Mouse (Mus musculus): ENCODE data around the gene Cyp11a1.

- TF ChIP-seq CTCF (IDR thresholded peaks at IDR 0.05; ENCODE audit: low read depth, low read length), result no peak
- TF ChIP-seq POLR2A (IDR thresholded peaks at IDR 0.05; ENCODE audit: insufficient read depth, low read length), result no peak
Measured at GRCm38 (mm10) chr9:58035951-58036698, 29.9 kb downstream of the Cyp11a1 start.
